Comparison of ENCODE assay signal across 30 mouse cellular contexts in genomic region chr17:87897175-87897574, GRCm38 (mm10). TPM values are rescaled to one million over a fixed set of nuclear protein-coding genes. Genes with fewer than 3 reads are reported as not detected.
DNase-seq lines count a peak whose midpoint lies in the region; ATAC-seq and TF ChIP-seq lines count a peak whose summit lies in the region.
"Had no signal": no experiment of that assay in that cellular context is flagged by ENCODE, and none has a peak within 500 bp of the region (broad histone marks: within the 10 kb centered on the region; RNA-seq: fewer than 3 reads in every experiment).

No protein-coding gene starts in this region.

- H3K27ac ChIP-seq in forebrain, embryonic 14.5 days (ENCODE audit: low read depth, low read length), result no peak overlapping the region
- no peak overlapping the region for H3K27ac ChIP-seq in forebrain, postnatal 0 days (ENCODE audit: low read depth, low read length)
- H3K27ac ChIP-seq in midbrain, embryonic 11.5 days (ENCODE audit: low read depth, low read length), result no peak overlapping the region
- no peak overlapping the region for H3K27ac ChIP-seq in midbrain, postnatal 0 days (ENCODE audit: low read depth, low read length)
- H3K27ac ChIP-seq in limb, embryonic 10.5 days, result no peak overlapping the region
- H3K27ac ChIP-seq: gastrocnemius, adult 2 months; hindbrain, embryonic 14.5 days; left cerebral cortex, adult 2 months; liver, embryonic 12.5 days had no signal

- no peaks in the 10 kb centered on the region for H3K36me3 ChIP-seq in forebrain, embryonic 14.5 days (ENCODE audit: control insufficient read depth, insufficient read depth, low read length)
- H3K36me3 ChIP-seq in forebrain, postnatal 0 days (ENCODE audit: insufficient read depth), result no peaks in the 10 kb centered on the region
- no peaks in the 10 kb centered on the region for H3K36me3 ChIP-seq in midbrain, embryonic 11.5 days (ENCODE audit: control insufficient read depth, insufficient read depth, low read length)
- H3K36me3 ChIP-seq in midbrain, postnatal 0 days (ENCODE audit: insufficient read depth, low read length), result no peaks in the 10 kb centered on the region
- no peaks in the 10 kb centered on the region for H3K36me3 ChIP-seq in limb, embryonic 10.5 days
- H3K36me3 ChIP-seq: heart, embryonic 12.5 days; liver, embryonic 12.5 days had no signal

- 52% methylated on average over 6 of the region's 6 CpGs for WGBS in forebrain, embryonic 14.5 days
- WGBS in forebrain, postnatal 0 days, result 57% methylated on average over 6 of the region's 6 CpGs
- 59% methylated on average over 6 of the region's 6 CpGs for WGBS in midbrain, embryonic 11.5 days
- WGBS in midbrain, postnatal 0 days, result 61% methylated on average over 6 of the region's 6 CpGs
- 79% methylated on average over 6 of the region's 6 CpGs for WGBS in limb, embryonic 10.5 days

- no peak for TF ChIP-seq CTCF in forebrain, postnatal 0 days (IDR thresholded peaks at IDR 0.05; ENCODE audit: low read depth)
- TF ChIP-seq CTCF in midbrain, postnatal 0 days (IDR thresholded peaks at IDR 0.05), result no peak

- no peaks in the 10 kb centered on the region for H3K9me3 ChIP-seq in forebrain, embryonic 14.5 days (replicated peaks; ENCODE audit: control insufficient read depth, low read length)
- no peaks in the 10 kb centered on the region for H3K9me3 ChIP-seq in forebrain, postnatal 0 days (ENCODE audit: low read length)
- H3K9me3 ChIP-seq in midbrain, embryonic 11.5 days (ENCODE audit: control insufficient read depth, low read length), result no peaks in the 10 kb centered on the region
- no peaks in the 10 kb centered on the region for H3K9me3 ChIP-seq in midbrain, postnatal 0 days (ENCODE audit: low read length)
- H3K9me3 ChIP-seq in limb, embryonic 10.5 days (replicated peaks), result no peaks in the 10 kb centered on the region; the same call in 1 of the 2 replicates

- no peak overlapping the region for H3K4me3 ChIP-seq in forebrain, embryonic 14.5 days (ENCODE audit: low read depth, low read length)
- no peak overlapping the region for H3K4me3 ChIP-seq in forebrain, postnatal 0 days (ENCODE audit: low read depth, low read length)
- H3K4me3 ChIP-seq in midbrain, embryonic 11.5 days (ENCODE audit: low read depth, low read length), result no peak overlapping the region
- H3K4me3 ChIP-seq in midbrain, postnatal 0 days (ENCODE audit: low read depth, low read length), result no peak overlapping the region
- no peak overlapping the region for H3K4me3 ChIP-seq in limb, embryonic 10.5 days
- H3K4me3 ChIP-seq: erythroblast, embryonic 14.5 days; gastrocnemius, adult 2 months; heart, embryonic 12.5 days; left cerebral cortex, adult 2 months; liver, embryonic 12.5 days; myocyte had no signal

- no peaks in the 10 kb centered on the region for H3K4me1 ChIP-seq in forebrain, embryonic 14.5 days (ENCODE audit: control insufficient read depth, insufficient read depth, low read length)
- H3K4me1 ChIP-seq in forebrain, postnatal 0 days (ENCODE audit: insufficient read depth), result no peaks in the 10 kb centered on the region
- H3K4me1 ChIP-seq in midbrain, embryonic 11.5 days (ENCODE audit: control insufficient read depth, insufficient read depth, low read length), result peaks cover 5% of the 10 kb centered on the region; the same call in 1 of the 2 replicates
- H3K4me1 ChIP-seq in midbrain, postnatal 0 days (ENCODE audit: insufficient read depth, low read length), result no peaks in the 10 kb centered on the region
- no peaks in the 10 kb centered on the region for H3K4me1 ChIP-seq in limb, embryonic 10.5 days
- H3K4me1 ChIP-seq: heart, embryonic 12.5 days; liver, embryonic 12.5 days had no signal

- no peak for DNase-seq in forebrain, embryonic 14.5 days (ENCODE audit: low spot score)
- no peak for DNase-seq in forebrain, postnatal 0 days
- DNase-seq in midbrain, embryonic 11.5 days (ENCODE audit: low spot score, missing footprints), result no peak
- no peak for DNase-seq in midbrain, postnatal 0 days (ENCODE audit: low spot score)
- peak; percentile 24 for DNase-seq in limb, embryonic 10.5 days (ENCODE audit: low spot score)
- DNase-seq in adipocyte (ENCODE audit: low spot score), result no peak
- DNase-seq: adrenal gland, adult 2 months; cerebellum, adult 9-11 months; gastrocnemius, adult 2 months; heart, postnatal 14 days; kidney, postnatal 36 days; layer of hippocampus, adult 9-11 months; left cerebral cortex, postnatal 4 days; lung, adult 2 months; right cerebral cortex, postnatal 4 days had no signal

- peak; percentile 48; the same call in 1 of the 2 replicates for ATAC-seq in forebrain, embryonic 14.5 days
- ATAC-seq in forebrain, postnatal 0 days, result no peak
- peak; percentile 22; the same call in 1 of the 2 replicates for ATAC-seq in midbrain, embryonic 11.5 days (ENCODE audit: low FRiP score)
- no peak for ATAC-seq in midbrain, postnatal 0 days (ENCODE audit: low FRiP score)
- no peak for ATAC-seq in granulocyte monocyte progenitor cell, adult 5-6 weeks (replicated peaks; ENCODE audit: poor library complexity, severe bottlenecking)
- ATAC-seq: intestine, embryonic 16.5 days; liver, embryonic 12.5 days had no signal

- no peak overlapping the region for H3K9ac ChIP-seq in forebrain, embryonic 14.5 days (ENCODE audit: low read length)
- H3K9ac ChIP-seq in forebrain, postnatal 0 days, result no peak overlapping the region
- no peak overlapping the region for H3K9ac ChIP-seq in midbrain, embryonic 11.5 days (ENCODE audit: low read length)
- H3K9ac ChIP-seq in midbrain, postnatal 0 days (replicated peaks; ENCODE audit: low read length, poor library complexity, severe bottlenecking), result no peak overlapping the region
- H3K9ac ChIP-seq: heart, embryonic 12.5 days; hindbrain, embryonic 14.5 days; liver, embryonic 12.5 days had no signal

- no peak overlapping the region for H3K4me2 ChIP-seq in forebrain, embryonic 14.5 days (ENCODE audit: low read length)
- H3K4me2 ChIP-seq in forebrain, postnatal 0 days (ENCODE audit: low read depth), result no peak overlapping the region
- H3K4me2 ChIP-seq in midbrain, embryonic 11.5 days, result no peak overlapping the region
- H3K4me2 ChIP-seq in midbrain, postnatal 0 days (ENCODE audit: low read depth, low read length, poor library complexity, severe bottlenecking), result no peak overlapping the region
- H3K4me2 ChIP-seq: heart, embryonic 12.5 days; hindbrain, embryonic 14.5 days; liver, embryonic 12.5 days had no signal

- H3K27me3 ChIP-seq in forebrain, embryonic 14.5 days (replicated peaks; ENCODE audit: control insufficient read depth, insufficient read depth, low read length), result no peaks in the 10 kb centered on the region
- no peaks in the 10 kb centered on the region for H3K27me3 ChIP-seq in forebrain, postnatal 0 days (ENCODE audit: insufficient read depth, low read length)
- no peaks in the 10 kb centered on the region for H3K27me3 ChIP-seq in midbrain, embryonic 11.5 days (ENCODE audit: control insufficient read depth, insufficient read depth, low read length)
- H3K27me3 ChIP-seq in midbrain, postnatal 0 days (ENCODE audit: insufficient read depth, low read length), result no peaks in the 10 kb centered on the region
- H3K27me3 ChIP-seq in limb, embryonic 10.5 days (ENCODE audit: low read depth, poor library complexity, severe bottlenecking), result no peaks in the 10 kb centered on the region
- H3K27me3 ChIP-seq: heart, embryonic 12.5 days; liver, embryonic 12.5 days had no signal

RNA-seq across cellular contexts. Expression of gene Rpl36-ps4, which starts 23.6 kb away (rescaled TPM):
- not detected in 2 replicates for polyA plus RNA-seq in forebrain, embryonic 14.5 days (2014; fragmentation: Nextera tagmentation; extraction: Ambion mirVana)
- total RNA-seq in forebrain, postnatal 0 days (2014; rRNA removed), result not detected in 2 replicates
- not detected in 2 replicates for polyA plus RNA-seq in forebrain, postnatal 0 days (2015; fragmentation: Nextera tagmentation; extraction: Ambion mirVana)
- polyA plus RNA-seq in midbrain, embryonic 11.5 days (2014; fragmentation: Nextera tagmentation; extraction: Ambion mirVana), result not detected in 2 replicates
- total RNA-seq in midbrain, postnatal 0 days (2014; rRNA removed), result not detected in 2 replicates
- polyA plus RNA-seq in midbrain, postnatal 0 days (2015; fragmentation: Nextera tagmentation; extraction: Ambion mirVana), result not detected in 2 replicates
- not detected in 2 replicates for polyA plus RNA-seq in limb, embryonic 10.5 days (2016; fragmentation: Nextera tagmentation; extraction: Ambion mirVana)
- not detected in 2 replicates for total RNA-seq in granulocyte monocyte progenitor cell, adult 5-6 weeks (2014; fragmentation: Nextera tagmentation)
- not detected in 2 replicates for total RNA-seq in granulocyte monocyte progenitor cell, adult 5-6 weeks (2017)
- total RNA-seq: adrenal gland, adult 2 months; gastrocnemius, adult 2 months; heart, postnatal 14 days; left cerebral cortex, adult 2 months; left cerebral cortex, postnatal 4 days; megakaryocyte, adult 5-6 weeks had no signal
- polyA plus RNA-seq: adrenal gland, adult 2 months; C2C12; cortical plate, adult 2 months; erythroblast, embryonic 14.5 days; heart, embryonic 12.5 days; hindbrain, embryonic 14.5 days; intestine, embryonic 16.5 days; kidney, embryonic 14.5 days; liver, embryonic 12.5 days; lung, adult 2 months; myocyte; stomach, embryonic 16.5 days; thymus, postnatal 0 days; urinary bladder, adult 2 months had no signal

Comparison
In these comparisons a context has a peak if more than half of its experiments do, and no peak if none do; other contexts are left out.
1. ATAC-seq: peak in forebrain, embryonic 14.5 days (single experiment) and midbrain, embryonic 11.5 days (single experiment); none in forebrain, postnatal 0 days (single experiment), midbrain, postnatal 0 days (single experiment) and granulocyte monocyte progenitor cell, adult 5-6 weeks (single experiment).